Mouse (Mus musculus) erythroblast, embryonic 14.5 days (primary cell): ENCODE data around the gene Mfsd4a.

Experiments
- GATA1 ChIP-seq: IDR thresholded peaks from 2 replicates; pipeline ENCODE4 v1.6.1; 2012; ENCODE audit warnings: low read length, inconsistent platforms, mixed read lengths
- TAL1 ChIP-seq: IDR thresholded peaks from 3 replicates; pipeline ENCODE4 v1.6.1; 2012; ENCODE audit warnings: low read length, inconsistent platforms, mixed read lengths

GRCm38 (mm10) chr1:132065475-132066172 lies 2.2 kb downstream of the Mfsd4a start:
- TF ChIP-seq TAL1, result no peak
- no peak for TF ChIP-seq GATA1
